Mouse (Mus musculus) natural killer cell, adult 2 months (primary cell): ENCODE results near the gene Nkx1-2.

Source experiments
- DNase-seq, 2 experiments: peaks; one replicate each; pipeline ENCODE4 v3.0.0; 2022; ENCODE audit warnings: low spot score in 2 of 2

Gene Nkx1-2

GRCm38 (mm10) chr7:132599071-132599975, at the start of gene Nkx1-2:
Nkx1-2 (minus strand) TSS chr7:132599637.
- no peak for DNase-seq

- DNase-seq: no peak
These were observed 47.1 kb upstream of the Nkx1-2 start for GRCm38 (mm10) chr7:132646514-132646913.

- DNase-seq: no peak
These were observed 45.3 kb upstream of the Nkx1-2 start for GRCm38 (mm10) chr7:132644605-132645279.

GRCm38 (mm10) chr7:132641606-132642005, 42.2 kb upstream of the Nkx1-2 start:
- no peak for DNase-seq

GRCm38 (mm10) chr7:132640946-132641345, 41.5 kb upstream of the Nkx1-2 start:
- no peak for DNase-seq

GRCm38 (mm10) chr7:132638446-132639087, 39.1 kb upstream of the Nkx1-2 start:
- peak in 1 of 2 experiments; percentile 30 for DNase-seq

GRCm38 (mm10) chr7:132637292-132637691, 37.9 kb upstream of the Nkx1-2 start:
- no peak for DNase-seq

GRCm38 (mm10) chr7:132631313-132631712, 31.9 kb upstream of the Nkx1-2 start:
- no peak for DNase-seq

- DNase-seq: no peak
These were observed 28.0 kb upstream of the Nkx1-2 start for GRCm38 (mm10) chr7:132627448-132627847.

- no peak for DNase-seq
These were observed 26.7 kb upstream of the Nkx1-2 start for GRCm38 (mm10) chr7:132626174-132626573.

- DNase-seq: no peak
These were observed 24.7 kb upstream of the Nkx1-2 start for GRCm38 (mm10) chr7:132624161-132624560.

GRCm38 (mm10) chr7:132619975-132620918, 20.8 kb upstream of the Nkx1-2 start:
- DNase-seq: no peak

- no peak for DNase-seq
These were observed 20.1 kb upstream of the Nkx1-2 start for GRCm38 (mm10) chr7:132619549-132619948.

GRCm38 (mm10) chr7:132617021-132617564, 17.7 kb upstream of the Nkx1-2 start:
- no peak for DNase-seq

GRCm38 (mm10) chr7:132616391-132616790, 17.0 kb upstream of the Nkx1-2 start:
- DNase-seq: no peak

GRCm38 (mm10) chr7:132615346-132615745, 15.9 kb upstream of the Nkx1-2 start:
- no peak for DNase-seq

GRCm38 (mm10) chr7:132611530-132611929, 12.1 kb upstream of the Nkx1-2 start:
- DNase-seq: no peak

GRCm38 (mm10) chr7:132610468-132611318, 11.3 kb upstream of the Nkx1-2 start, which contains the start of gene Lhpp:
Lhpp (plus strand) TSS chr7:132610638.
- peak; percentile 81 to 83 for DNase-seq

GRCm38 (mm10) chr7:132608316-132609020, 9.0 kb upstream of the Nkx1-2 start:
- no peak for DNase-seq
